Mouse (Mus musculus) fat pad, adult 2 months (tissue): ENCODE measurements around the gene Tmem189.

Experiments used
- DNase-seq: peaks from one replicate; pipeline ENCODE4 v3.0.0-alpha.2; 2011; ENCODE audit warnings: low read depth, low spot score; ENCODE audit errors: extremely low read depth

Gene Tmem189

DNA sequence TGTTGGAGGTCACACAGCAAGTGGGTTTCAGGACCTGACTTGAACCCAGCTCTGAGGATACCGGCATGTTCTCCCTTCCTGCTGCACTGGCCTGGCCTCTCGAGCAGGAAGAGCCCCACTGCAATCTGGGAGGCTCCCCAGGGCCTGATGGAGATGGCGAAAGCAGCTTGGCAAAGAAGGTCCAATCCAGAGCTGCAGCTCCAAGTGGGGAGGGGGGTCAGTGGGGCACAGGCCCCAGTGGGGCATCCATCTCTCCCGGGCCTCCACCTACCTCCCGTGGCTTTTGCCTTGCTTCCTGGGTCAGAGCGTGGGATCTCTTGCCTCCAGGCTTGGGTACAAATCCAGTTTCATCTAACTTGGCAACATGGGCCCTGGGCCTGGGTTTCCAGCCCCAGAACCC is 12.5 kb upstream of the Tmem189 start:
- peak; percentile 88 for DNase-seq

- no peak for DNase-seq
These were observed 11.8 kb upstream of the Tmem189 start for GRCm38 (mm10) chr2:167701472-167701871.

DNA sequence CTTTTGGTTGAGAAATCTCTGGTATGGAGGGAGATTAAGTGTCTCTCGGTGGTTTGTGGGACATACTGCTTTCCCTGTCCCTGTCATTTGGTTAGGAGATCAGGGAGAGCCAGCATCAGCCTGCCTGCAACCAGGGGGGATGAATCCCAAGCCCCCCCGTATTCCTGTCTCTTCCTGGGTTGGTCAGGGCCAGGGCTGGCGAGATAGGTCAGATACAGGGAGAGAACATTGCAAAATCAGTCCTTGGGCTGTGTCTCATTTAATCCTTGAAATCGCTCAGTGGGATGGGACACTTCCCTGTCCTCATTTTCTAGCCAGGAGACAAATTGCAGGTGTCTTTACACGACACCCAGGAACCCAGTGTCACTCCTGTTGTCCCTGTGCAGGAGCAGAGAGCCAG is 10.4 kb upstream of the Tmem189 start:
- peak; percentile 81 for DNase-seq

DNA sequence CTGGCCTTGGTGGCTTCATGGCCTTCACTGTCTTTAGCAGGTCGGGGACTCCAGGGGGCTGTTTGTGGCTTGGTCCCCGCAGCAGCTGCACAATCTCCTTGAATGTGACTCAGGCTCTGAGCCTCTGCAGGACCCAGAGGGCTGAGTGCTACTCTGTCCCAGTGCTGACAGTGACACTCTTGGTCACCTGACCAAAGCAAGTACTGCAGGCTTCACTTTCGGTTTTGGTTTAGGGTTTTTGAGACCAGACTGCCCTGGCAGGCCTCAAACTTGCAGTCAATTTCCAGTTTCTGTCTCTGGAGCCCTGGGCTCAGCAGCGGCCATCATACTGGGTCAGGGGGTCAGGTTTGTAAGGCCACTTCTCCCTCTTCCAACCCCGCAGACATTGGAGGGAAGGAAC is 8.3 kb upstream of the Tmem189 start:
- DNase-seq, result no peak

DNA sequence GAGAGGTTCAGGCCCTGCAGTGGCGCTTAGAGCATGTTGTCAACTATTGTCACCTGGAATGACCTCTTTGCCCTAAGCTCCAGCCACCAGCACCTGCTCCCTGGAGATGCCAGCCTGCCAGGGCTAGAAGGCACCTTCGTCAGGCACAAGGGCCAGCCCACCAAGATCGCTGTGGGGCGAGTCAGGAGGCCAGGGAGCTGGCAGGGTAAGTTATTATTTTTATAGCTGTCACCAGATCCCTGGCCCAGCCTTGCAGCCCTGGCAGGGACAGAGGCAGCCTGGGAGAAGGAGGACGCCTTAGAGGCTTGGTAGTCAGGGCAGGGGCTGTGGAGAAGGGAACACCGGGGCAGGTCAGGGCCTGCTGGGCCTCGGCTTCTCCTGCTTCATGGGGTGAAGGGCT is 6.5 kb upstream of the Tmem189 start:
- peak; percentile 91 for DNase-seq

GRCm38 (mm10) chr2:167695491-167695890 is 5.9 kb upstream of the Tmem189 start:
- DNase-seq, result no peak

DNA sequence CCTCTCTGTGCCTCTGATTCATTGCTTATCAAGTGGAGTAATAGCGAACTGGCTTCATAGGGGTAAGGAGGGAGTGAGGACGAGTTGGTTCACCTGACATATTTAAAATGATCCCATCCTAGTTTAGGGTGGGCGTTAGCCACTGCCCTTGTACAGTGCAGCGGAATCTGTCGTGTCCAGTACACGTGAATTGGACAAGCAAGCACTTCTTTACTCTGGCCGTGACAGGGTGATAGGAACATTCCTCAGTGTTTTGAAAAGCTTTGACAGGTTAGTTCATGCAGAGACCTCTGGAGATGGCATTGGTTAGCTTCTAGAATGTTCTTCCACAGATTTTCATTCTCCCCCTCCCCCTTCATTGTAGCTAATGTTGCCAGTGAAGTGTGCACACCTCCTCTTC is 5.3 kb upstream of the Tmem189 start:
- DNase-seq, result no peak

GRCm38 (mm10) chr2:167694244-167694643 is 4.6 kb upstream of the Tmem189 start:
- peak; percentile 86 for DNase-seq

- no peak for DNase-seq
These were observed 3.9 kb upstream of the Tmem189 start for GRCm38 (mm10) chr2:167693540-167693939.

- DNase-seq, result no peak
These were observed 3.2 kb upstream of the Tmem189 start for GRCm38 (mm10) chr2:167692831-167693230.

DNA sequence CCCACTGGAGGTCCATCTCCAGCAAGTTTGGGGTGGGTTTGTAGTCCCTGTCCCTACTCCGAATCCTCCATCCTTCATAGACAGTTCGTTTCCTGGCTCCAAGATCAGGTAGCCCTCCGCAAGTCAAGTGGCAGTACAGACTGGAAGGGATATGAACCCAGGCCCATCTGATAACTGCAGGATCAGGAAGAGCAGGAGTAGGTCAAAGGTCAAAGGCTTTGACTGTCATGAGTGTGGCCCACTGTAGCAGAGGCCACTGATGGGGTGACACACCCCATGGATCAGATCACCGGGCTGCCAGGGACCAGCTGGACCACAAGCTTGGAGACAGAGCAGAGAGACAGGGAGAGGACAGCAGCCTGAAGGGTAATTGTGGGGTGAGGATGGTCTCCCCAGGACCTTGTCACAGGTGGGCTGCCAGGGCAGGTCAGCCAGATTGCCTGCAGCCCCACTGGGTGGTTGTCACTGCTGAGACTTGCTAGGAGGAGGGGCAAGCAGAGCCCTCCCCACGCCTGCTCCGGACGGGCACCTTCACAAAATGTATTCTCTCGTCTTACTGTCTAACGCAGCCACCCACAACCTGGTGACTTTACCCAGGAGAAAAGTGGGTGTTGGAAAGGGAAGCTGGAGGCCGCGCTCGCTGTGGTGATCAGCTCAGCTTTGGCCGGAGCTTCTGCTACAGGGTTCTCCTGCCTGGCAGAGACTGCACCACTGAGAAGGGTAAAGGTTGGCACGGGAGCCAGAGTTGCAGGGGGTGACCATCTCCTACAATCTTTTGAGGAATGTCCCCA is 2.4 kb upstream of the Tmem189 start:
- DNase-seq, result no peak

GRCm38 (mm10) chr2:167691410-167691809 is 1.8 kb upstream of the Tmem189 start:
- no peak for DNase-seq

DNA sequence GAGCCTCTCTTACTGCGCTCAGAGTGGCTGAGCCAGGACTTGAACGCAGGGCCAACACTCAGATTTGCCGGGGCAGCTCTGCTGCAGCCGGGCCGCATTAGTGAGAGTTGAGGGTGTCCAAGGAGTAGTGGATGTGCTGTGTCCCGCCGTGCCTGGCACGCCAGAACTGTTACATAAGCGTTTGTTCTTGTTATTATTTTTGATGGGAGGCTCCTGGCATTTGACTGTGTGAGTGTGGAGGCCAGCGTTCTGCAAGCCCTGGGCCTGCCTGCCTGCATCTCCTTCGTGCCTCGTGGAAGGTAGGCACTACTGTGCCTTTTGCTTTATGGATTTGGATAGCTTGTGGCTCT is 1.3 kb upstream of the Tmem189 start:
- no peak for DNase-seq

DNA sequence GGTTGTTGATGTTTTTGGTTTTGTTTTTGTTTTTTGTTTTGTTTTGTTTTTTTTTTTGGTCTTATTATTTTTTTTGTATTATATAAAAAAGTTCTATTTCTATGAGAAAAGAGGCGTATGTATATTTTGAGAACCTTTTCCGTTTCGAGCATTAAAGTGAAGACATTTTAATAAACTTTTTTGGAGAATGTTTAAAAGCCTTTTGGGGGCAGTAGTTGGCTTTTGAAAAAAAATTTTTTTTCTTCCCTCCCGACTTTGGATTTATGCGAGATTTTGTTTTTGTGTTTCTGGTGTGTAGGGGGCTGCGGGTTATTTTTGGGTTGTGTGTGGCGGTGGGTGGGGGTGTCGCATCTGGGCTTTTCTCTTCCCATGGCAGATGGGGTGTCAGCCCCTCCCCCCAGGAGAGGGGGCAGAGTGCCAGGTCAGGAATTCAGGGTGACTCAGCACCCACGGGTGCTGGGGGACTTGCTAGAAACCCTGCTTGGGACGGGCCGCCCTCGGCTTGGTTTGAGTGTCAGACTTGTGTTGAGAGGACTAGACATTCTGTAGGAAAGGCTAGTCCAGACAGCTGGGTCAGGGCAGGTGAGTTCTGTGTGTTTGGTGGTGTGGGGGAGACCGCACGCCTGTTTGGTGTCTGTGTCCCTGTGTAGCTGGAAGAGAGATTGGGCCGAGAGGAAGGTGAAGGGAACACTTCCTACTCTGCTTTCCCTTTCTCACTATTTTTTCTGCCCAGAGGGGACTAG is 768 bp upstream of the Tmem189 start:
- DNase-seq, result no peak

DNA sequence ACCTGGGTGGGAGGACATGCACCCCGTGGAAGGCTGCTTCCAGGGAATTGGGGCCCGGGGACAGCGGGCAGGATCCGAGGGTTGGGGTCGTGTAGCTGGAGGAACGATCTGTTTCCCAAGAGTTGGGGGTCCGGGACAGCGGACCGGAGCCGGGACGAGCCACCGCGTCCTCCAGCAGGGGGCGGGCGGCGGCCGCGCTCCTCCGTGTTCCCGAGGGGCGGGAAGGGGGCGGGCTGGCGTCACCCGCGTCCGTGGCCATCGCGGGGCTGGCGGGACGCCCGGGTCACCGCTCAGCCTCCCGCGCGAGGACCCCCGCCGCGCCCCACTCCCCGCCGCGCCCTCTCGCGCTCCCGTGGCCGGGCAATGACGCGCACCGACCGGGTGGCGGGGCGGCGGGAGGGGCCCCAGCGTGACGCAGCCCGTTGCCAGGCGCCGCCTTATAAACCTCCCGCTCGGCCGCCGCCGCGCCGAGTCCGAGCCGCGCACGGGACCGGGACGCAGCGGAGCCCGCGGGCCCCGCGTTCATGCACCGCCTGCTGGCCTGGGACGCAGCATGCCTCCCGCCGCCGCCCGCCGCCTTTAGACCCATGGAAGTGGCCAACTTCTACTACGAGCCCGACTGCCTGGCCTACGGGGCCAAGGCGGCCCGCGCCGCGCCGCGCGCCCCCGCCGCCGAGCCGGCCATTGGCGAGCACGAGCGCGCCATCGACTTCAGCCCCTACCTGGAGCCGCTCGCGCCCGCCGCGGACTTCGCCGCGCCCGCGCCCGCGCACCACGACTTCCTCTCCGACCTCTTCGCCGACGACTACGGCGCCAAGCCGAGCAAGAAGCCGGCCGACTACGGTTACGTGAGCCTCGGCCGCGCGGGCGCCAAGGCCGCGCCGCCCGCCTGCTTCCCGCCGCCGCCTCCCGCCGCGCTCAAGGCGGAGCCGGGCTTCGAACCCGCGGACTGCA is 847 bp downstream of the Tmem189 start, which contains the start of gene Cebpb:
TSS of gene Cebpb (plus strand) at position 418 of the 954 bp plus-strand sequence.
- DNase-seq, result no peak

GRCm38 (mm10) chr2:167688126-167688497 is 1.5 kb downstream of the Tmem189 start:
- no peak for DNase-seq

GRCm38 (mm10) chr2:167687651-167688101 is 1.9 kb downstream of the Tmem189 start:
- no peak for DNase-seq

DNA sequence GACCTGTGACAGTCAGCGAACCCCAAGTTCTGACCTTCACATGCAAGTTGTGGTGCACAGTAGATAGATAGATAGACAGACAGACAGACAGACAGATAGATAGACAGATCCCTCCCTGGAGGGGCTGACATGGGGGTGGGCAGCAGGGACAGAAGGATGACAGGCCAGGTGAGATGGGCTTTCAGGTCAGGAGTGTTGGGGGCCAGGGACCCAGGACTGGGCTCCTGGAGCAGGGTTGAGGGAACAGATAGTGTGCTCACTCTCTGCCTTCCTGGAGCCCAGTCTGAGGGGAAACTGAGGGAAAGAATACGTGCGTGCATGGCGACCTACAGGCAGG is 2.4 kb downstream of the Tmem189 start:
- DNase-seq, result no peak

DNA sequence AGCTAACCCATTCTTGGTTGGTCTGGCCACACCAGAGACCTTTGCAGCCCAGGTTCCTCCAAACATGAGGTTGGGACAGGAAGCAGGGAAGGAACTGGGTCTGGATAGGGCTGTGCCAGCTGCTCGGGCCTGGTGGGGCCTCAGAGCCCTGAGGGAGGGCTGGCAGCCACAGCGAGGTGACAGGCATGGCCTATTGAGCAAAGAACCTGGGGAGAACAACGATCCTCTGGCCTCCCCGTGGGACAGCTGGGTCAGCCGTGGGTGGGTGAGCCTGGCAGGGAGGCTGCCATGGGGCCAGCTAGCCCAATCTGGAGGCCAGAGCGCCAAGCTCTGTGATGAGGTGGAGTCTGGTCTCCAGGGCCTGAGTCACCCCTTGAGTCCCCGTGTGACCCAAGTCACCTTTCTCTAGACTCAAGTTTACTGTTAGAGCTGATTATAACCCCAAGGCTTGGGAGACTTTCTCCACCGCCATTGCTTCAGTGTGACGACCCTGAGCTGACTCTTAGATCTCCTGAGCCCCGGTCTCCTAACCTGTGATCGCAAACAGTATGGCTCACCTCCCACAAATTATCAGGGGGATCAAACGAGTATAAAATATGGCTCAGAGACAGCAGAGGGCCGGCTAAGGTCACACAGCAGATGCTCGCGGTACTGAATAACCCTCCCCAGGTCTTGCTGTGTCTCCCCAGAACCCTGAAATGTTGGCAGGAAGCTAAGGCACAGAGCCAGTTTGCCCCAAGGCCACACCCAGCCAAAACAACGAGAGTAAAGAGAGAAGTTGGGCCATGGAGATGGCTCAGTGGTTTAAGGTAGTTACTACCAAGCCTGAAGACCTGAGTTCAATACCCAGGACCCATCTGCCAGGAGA is 3.0 kb downstream of the Tmem189 start:
- no peak for DNase-seq

DNA sequence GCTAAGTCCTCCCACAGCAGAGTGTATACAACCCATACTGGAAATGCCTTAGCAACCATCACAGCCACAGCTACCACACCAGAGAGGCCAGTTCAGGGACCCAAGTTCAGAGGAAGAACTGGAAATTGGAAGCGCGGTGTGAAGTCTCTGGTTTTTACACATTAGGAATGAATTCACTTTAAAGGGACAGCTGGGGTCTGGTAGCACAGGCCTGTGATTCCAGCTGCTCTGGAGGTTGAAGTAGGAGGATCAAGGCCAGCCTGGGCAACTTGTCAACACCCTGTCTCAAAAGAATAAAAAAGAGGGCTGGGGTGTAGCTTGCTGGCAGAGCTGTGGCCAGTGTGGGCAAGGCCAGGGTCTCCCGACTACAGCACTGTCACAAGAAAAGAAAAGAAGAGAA is 3.8 kb downstream of the Tmem189 start:
- no peak for DNase-seq
